Mouse (Mus musculus) splenic B cell, adult 2 months (primary cell): ENCODE results near the gene Cog5.

ENCODE experiments used
- DNase-seq: peaks from one replicate; pipeline ENCODE4 v3.0.0-alpha.2; 2011; ENCODE audit warnings: low read depth, low spot score
- H3K27me3 ChIP-seq: 2 replicates; pipeline ENCODE4 v1.6.1; 2012; ENCODE audit warnings: mild to moderate bottlenecking, low read length, moderate library complexity, mixed read lengths; ENCODE audit not compliant: control insufficient read depth, poor library complexity, insufficient read depth, severe bottlenecking
- H3K36me3 ChIP-seq: 2 replicates; pipeline ENCODE4 v1.6.1; 2012; ENCODE audit warnings: mild to moderate bottlenecking, low read length, moderate library complexity, mixed read lengths; ENCODE audit not compliant: control insufficient read depth, poor library complexity, insufficient read depth, severe bottlenecking

Gene Cog5

DNA sequence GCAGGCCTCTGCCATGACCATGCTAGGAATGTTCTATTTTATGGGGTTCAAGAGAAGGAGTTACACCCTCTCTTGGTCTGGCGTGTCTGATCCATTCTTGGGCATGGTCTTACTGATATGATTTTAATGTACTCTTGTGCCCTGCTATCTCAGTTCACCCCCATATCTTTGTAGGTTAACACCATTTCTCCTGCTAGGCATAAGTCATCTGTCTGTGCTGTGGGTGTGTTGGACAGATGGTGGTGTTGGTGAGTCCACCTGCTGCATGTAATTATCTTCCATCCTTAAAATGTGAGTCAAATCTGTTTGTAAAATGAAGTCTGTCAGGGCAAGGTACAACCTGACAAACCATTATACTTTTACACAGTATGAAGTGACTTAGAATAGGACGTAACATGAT lies 252.8 kb downstream of the Cog5 start:
- DNase-seq = no peak
- Histone ChIP-seq H3K36me3 (0 out of 2 replicates have a peak, but pooled peaks cover 4% of the 10 kb centered on the region), H3K27me3 (no peaks in the 10 kb centered on the region)

DNA sequence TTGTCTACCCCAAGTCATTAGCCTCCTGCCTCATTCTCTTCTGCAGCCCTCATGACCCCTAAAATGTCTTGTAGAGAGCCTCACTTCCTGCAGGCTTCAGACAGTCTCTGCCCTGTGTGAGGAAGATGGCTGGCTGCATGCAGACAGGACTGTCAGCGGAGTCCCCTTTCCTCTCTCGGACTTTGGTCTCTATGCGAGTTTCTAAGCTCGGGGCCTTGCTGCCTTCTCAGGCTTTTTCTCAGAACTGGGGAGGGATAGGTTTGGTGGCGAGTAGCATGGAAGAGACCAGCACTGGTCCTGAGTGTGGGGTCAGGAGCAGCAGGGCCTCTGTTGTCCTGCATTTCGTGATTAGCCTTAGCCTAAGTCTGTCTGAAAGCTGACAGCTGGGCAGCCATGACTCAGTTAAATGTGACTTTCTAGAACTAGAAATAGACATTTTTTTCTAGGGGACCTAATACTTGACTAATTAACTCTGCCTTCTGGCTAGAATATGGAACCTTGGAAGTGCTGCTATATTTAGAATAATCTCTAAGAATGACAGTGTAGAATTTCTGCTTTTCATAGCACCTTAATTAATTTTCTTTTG lies 258.4 kb downstream of the Cog5 start:
- no peak for DNase-seq
- H3K36me3 ChIP-seq = no peaks in the 10 kb centered on the region
- no peaks in the 10 kb centered on the region for H3K27me3 ChIP-seq

DNA sequence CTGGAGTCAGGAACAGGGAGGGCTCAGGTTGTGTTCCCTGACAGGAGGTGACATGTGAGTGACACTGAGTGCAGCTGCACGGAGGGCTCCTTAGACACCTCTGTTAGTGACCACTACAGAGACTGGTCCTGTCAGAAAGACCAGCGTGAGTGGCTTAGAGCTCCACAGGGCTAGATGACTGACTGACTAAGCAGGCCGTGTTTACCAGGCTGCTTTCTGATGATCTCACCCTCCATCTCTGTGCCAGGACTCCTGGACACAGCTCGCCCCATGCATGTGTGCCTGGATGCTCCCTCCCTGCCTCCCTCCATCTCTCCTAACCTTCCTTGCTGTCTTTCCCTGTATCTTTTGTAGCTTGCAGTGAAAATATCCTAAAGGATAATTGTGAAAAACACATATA lies 258.9 kb downstream of the Cog5 start:
- no peak for DNase-seq
- H3K27me3 ChIP-seq = no peaks in the 10 kb centered on the region

DNA sequence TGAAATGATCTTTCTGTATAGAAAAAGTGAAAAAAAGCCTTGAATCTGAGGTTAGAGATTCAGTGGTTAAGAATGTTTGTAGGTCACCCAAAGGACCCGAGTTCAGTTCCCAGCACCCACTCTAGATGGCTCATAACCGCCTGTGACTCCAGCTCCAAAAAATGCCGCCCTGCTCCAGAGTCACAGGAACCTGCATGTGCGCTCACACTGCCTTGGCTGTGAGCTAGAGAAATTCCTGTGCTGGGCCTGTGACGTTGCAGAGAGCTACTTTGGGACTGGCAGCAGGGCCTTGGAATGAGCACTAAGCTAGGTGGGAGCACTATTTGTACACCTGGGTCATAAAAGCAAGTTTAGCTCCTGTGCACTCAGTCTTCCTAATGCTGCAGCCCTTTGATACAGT lies 262.0 kb downstream of the Cog5 start:
- no peaks in the 10 kb centered on the region for H3K27me3 ChIP-seq
- DNase-seq = no peak

More for the DNA sequence above, 258.9 kb downstream of the Cog5 start:
- H3K36me3 ChIP-seq = no peaks in the 10 kb centered on the region

DNA sequence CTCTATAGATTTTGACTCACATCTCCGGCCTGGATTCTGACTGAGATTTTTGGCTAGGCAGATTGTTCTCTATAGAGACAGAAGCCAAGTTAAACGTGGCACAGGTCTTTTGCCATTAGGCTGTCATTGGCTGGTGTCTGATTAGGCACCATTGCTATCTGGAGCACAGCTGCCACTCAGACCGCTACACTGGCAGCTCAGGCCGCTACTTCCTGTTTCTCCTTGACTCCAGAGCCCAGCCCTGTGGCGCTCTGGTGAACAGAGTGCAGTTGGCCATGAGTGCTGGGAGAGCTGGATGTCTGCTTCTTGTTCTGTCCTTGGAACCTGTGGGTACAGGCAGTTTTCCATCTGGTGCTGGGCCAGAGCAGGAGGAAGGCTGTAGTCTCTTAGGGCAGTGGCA lies 262.6 kb downstream of the Cog5 start:
- no peak for DNase-seq
- Histone ChIP-seq H3K36me3 (no peaks in the 10 kb centered on the region; the same call in 1 of the 2 replicates), H3K27me3 (no peaks in the 10 kb centered on the region)

More for the DNA sequence above, 262.0 kb downstream of the Cog5 start:
- H3K36me3 ChIP-seq = no peaks in the 10 kb centered on the region; the same call in 1 of the 2 replicates

DNA sequence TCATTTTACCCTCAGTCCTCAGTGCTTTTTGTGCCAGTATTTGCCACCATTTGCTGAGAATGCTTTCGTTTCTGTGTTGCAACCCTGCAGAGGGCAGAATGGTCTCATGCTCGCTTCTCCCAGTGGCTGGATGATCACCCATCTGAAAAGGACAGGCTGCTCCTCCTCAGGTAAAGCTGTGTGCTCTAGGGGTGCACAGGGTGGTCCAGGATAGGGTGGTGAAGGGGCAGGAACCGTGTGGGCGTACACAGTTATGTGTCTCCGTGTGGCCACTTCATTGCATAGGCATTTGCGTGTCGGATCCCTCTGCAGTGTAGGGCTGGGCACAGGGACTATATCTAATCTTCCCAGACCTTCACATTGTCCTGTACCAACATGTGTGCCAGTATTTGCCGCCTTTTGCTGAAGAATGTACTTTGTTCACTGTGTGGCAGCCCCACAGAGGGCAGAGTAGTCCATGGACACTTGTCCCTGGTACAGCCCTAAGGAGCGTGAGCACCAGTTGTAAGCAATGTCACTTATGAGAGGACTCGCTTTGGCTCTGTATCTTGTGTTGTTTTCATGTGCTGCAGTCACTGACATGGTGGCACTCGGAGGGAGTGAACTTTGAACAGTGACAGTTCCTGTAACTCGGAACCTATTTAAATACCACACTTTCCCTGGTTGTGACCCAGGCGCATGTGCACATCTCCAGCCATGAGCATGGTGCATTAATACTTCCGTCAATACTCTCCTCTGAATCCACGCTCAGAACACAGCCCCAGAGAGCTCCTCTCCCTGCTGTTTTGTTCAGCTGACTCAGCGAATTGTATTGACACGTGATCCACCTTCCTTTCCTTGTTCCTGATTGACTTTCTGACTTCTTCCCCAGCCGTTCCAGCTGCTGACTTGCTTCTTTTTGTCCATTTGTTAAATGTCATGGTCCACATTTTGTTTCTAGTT lies 266.1 kb downstream of the Cog5 start:
- Histone ChIP-seq H3K36me3 (peaks cover 9% of the 10 kb centered on the region; the same call in 1 of the 2 replicates), H3K27me3 (no peaks in the 10 kb centered on the region)
- no peak for DNase-seq

DNA sequence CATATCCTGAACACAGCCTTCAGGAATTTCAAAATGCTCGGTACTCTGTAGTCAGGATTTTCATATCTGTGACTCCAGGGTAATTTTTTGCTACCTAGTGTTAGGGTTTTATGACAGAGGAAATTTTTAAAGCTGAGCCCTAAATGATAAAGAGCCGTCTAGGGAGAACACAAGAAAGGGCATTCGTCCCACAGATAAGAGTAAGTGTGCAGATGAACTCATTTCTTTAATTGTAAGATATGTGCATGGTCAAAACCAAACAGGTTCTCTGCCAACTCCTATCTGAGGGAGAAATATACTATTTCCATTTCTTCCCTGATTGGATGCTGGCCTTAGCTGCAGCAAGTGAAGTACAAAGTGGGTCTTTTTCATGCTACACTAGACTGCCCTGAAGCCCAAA lies 269.5 kb downstream of the Cog5 start:
- Histone ChIP-seq H3K27me3 (no peaks in the 10 kb centered on the region), H3K36me3 (peaks cover 15% of the 10 kb centered on the region)
- no peak for DNase-seq

DNA sequence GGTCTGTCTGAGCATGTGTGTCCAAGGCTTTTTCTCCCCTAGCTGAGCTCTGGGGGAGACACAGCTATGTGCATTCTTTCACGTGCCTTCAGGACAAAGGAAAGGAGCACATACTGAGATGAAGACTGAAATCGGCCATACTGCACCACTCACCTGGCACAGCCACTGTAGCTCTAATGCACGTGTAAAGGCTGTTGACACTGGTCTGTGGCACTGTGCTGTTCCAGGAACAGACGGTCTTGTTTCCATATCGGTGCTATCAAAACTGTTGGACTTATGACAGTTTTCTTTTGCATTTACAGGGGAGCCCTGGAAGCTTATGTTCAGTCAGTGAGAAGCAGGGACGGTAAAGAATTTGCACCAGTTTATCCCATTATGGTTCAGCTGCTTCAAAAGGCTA lies 270.7 kb downstream of the Cog5 start:
- Histone ChIP-seq H3K36me3 (peaks cover 15% of the 10 kb centered on the region), H3K27me3 (no peaks in the 10 kb centered on the region)
- no peak for DNase-seq

DNA sequence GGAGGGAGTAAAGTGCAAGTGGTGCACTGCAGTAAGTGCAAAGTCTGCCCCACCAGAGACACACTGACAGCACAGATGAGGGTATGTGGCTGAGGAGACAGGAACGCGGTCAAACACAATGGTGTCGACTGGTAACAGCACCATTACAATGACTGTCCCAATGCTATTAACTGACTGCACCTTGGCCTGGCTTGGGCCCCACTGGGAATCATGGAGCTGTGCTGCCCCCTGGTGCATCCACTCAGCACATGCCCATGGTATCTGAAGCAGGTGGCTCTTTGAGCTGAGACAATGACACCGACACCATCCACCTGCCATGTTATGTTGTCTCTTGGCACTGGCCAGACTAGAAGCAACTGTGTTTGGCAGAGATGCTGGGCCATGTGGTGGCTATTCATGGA lies 272.0 kb downstream of the Cog5 start:
- DNase-seq = peak; percentile 57
- Histone ChIP-seq H3K27me3 (no peaks in the 10 kb centered on the region), H3K36me3 (peaks cover 18% of the 10 kb centered on the region)

DNA sequence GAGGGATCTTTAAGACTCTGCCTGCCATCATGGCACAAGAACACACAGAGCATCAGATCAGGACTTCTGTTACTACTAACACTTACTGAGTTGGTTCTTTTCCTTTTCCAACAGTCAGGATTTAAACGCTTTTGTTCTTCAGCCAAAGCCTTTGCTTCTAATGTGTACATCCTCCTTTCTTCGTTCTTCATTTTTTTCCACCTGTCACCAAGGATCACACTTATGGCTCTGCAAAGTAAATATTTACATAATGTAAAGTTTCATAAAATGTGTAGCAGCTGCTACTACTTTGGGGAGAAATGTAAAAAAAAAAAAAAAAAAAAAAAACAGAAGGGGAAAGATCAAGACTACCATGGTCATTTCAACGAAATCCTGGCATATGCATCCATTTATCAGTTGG lies 273.8 kb downstream of the Cog5 start:
- no peak for DNase-seq
- Histone ChIP-seq H3K27me3 (no peaks in the 10 kb centered on the region), H3K36me3 (peaks cover 18% of the 10 kb centered on the region)

DNA sequence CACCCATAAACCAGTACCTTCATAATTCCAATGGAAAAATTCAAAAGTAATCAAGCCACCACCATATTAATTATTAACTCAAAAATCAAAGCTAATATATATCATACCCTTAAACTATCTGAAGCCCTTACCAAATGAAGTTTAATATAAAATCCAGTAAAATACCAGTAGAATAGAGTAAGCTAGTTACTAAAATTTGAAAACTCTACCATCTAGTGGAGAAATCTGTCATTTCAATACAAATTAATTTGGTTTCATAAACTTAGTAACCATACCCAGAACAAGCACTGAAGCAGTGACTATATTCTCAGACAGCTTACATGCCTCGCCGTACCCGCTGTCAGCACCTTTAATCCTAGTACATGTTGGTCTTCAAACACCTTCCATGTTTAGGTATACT lies 277.1 kb downstream of the Cog5 start:
- Histone ChIP-seq H3K36me3 (peaks cover 6% of the 10 kb centered on the region), H3K27me3 (no peaks in the 10 kb centered on the region)
- no peak for DNase-seq

DNA sequence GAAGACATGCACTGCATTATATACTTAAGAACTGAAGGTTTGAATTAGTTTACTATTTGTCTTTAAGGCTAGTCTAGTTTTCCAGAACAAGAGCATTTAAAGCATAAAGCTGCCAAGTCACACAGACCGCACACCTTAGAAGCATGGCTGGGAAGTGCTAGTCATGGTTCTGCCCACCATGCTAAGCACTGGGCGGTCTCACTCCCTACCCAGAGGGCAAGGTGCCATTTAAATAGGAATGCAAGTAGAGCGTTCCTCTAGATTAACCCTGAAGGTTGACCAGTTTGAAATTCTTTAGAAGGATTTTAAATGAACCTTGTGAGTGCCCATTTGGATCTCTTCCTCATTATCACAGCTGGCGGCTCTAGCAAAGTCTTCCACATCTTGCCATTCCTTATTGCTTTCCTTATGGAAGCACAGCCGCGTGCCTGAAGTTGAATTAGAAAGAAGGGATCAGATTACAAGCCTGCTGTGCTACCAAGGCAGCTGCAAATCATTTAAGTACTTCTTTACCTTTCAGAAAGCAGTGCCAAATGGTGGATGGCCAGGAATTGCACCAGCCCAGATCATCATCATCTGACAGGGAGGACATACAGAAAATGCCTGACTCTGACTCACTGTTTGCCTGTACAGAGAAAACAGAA lies 282.1 kb downstream of the Cog5 start:
- DNase-seq = no peak
- H3K36me3 ChIP-seq = peaks cover 16% of the 10 kb centered on the region
- H3K27me3 ChIP-seq = no peaks in the 10 kb centered on the region

DNA sequence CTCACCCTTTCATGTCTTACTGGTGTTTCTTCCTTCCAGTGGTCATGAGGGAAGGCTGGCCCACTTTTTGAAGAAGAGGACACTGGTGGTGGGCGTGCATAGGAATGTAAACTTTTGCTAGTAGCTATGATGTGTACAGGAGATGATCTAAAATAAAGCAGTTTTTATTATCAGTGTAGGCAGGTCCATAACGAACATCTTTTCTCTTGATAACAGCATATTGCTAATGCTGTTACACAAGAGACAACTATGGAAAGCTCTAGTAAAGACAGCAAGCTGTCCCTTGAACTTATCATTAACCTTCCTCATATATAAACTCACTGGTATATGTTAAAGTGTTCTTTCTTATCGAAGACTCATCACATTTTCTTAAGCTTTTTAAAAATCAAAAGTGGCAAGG lies 282.9 kb downstream of the Cog5 start:
- Histone ChIP-seq H3K27me3 (no peaks in the 10 kb centered on the region), H3K36me3 (peaks cover 16% of the 10 kb centered on the region)
- DNase-seq = no peak

DNA sequence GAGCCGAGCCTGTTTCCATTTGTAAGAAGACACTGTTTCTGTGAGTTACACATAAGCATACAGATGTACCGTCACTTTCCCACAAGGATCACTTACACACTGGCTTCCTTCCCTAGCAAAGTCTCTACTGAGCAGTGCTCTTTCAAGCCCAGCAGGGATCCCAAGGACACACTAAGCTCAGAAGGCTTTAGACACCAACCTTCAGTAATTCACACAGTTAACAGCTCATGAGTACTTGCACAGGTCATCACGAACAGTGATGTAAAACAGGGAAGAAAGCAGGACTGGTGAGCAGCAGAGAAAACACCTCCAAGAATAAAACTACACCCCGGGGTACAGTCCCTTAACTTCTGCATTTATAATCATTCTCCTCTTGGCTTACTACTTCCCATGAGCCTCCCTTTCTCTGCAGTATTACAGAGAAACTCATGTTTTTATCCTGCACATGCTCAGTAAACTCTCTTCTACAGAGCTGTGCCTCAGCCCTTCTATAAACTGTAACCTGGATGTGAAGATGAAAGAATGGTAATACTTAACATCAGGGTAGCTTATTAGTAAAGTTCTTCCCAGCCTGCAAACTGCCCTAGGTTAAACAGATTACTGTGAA lies 283.8 kb downstream of the Cog5 start:
- no peak for DNase-seq
- H3K36me3 ChIP-seq = peaks cover 17% of the 10 kb centered on the region
- no peaks in the 10 kb centered on the region for H3K27me3 ChIP-seq

DNA sequence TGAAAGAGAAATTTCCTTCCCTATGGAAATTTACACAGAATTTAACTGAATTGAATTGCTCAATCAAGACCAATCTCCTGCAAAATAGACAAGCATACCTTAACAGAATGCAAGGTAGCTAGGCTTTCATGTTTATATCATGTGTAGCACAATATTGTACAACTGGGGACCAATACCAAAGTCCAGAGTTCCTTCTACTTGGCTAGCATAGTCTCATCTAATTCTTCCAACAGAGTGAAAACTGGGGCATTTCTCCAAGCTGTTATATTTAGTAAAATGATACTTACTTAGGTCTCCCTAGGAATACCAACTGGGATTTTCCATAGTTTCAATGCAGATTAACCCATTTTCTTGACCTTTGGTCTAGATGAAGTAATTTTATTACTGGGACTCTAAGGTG lies 284.4 kb downstream of the Cog5 start:
- H3K27me3 ChIP-seq = no peaks in the 10 kb centered on the region
- H3K36me3 ChIP-seq = peaks cover 17% of the 10 kb centered on the region
- DNase-seq = no peak
